Mouse (Mus musculus) forelimb bud, embryonic 11.5 days (tissue): ENCODE measurements around the gene Adcy6.
A peak's percentile ranks its signal among the peaks of the same experiment; 100 is the strongest.

ENCODE experiments used
- DNase-seq: peaks from one replicate; pipeline ENCODE4 v3.0.0-alpha.2; 2012; ENCODE audit warnings: low read depth, low spot score

Gene Adcy6

DNA sequence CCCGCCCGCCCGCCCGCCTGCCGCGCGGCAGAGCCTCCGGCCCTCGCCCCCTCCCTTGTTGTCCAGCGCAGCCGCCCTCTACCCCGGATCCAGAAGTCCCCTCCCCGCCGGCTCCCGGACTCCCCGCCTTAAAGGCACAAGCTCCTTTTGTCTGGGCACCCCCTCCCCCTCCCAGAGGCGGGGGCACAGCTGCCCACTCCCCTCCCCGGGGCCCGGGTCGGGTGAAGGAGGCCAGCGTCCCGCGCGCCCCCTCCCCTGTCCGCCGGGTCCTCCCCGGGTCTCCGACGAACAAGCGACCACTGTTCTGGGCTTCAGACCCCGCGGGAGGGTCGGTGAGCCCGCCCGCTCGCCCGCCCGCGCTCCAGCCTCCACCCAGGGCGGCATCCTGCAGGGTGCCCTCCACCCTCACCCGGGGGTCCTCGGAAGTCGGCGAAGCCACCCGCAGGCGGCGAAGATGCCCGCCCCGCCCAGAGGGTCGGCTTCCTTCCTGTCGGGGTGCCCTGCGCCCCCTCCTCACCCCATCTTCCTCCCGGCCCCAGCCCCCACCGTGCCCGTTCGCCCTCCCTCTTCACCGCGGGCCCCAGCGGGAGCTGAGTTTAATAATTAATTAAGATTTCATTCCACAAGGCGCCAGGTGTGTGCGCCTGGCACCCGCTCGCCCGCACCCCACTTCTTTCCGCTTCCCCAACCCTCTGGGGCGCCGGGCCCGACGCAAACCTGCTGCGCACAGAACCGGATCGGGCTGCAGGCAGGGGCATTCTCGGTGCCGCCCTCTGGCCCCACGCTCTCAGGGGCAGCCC, at the start of gene Adcy6:
Adcy6 (minus strand) TSS at position 746 of the 800 bp plus-strand sequence.
- peak; percentile 78 for DNase-seq

DNA sequence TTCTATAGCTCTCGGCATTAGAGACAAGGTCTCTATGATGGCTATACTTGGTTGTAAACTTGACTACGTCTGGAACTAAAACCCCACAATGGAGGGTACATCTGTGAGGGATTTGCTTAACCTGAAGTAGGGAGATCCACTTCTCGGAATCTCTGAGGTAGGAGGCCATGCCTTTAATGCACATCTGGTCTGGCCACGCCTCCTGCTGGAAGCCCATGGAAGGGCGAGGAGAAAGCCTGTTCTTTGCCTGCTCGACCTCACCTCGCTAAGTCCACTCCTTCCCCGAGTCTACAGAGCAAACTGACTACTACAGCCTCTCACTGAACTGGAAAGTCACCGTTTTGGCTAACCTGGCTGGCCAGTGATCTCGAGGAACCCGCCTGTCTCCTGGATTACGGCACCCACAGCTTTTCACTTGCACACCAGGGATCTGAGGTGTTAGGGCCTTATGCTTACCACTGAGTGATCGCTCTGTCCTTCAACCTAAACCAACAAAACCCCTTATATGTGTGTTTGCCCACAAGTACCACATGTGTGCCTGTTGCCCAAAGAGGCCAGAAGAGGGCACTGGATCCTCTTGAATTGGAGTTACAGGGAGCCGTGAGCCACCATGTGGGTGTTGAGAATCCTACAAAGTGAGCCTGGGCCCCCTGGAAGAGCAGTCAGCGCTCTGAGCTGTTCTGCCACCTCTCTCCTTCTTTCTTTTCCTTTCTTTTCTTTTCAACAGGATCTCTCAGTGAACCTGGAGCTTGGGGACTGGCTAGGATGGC, 47.3 kb upstream of the Adcy6 start:
- DNase-seq, result no peak

DNA sequence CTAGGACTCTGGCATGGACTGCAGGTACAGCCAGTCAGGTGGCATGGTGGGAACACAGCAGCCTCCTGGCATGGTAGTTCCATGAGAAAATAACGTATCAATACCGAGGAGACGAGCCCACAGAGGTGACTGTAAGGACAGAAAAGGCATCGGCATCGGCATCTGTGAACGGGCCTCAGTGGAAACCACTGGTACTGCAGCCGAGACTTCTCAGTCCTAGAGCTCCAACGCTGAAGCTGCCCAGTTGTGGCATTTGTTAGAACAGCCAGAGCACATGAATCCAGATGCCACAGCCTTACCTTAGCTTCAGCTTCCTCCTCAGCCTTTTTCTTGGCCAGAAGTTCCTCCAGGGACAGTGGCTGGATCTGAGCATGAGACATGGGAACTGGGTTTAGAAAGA, 42.3 kb upstream of the Adcy6 start:
- no peak for DNase-seq

DNA sequence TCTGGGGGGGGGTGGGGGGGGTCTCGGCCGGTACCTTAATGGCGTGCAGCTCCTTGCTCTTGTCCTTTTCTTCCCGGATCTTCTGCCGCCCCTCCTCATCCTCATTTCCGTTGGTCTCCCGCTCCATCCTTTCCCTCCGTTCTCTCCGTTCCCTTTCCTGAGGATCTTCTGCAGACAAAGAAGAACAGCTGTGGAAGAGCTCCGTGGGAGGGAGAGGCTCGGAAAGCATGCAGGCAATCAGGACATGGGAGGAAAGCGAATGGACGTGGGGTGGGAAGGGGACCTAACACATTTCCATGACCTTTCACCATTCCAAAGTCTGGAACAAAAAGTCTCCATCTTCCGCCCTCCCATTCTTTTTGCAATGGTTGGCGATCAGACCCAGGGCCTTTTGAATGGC, 41.6 kb upstream of the Adcy6 start:
- DNase-seq, result no peak

DNA sequence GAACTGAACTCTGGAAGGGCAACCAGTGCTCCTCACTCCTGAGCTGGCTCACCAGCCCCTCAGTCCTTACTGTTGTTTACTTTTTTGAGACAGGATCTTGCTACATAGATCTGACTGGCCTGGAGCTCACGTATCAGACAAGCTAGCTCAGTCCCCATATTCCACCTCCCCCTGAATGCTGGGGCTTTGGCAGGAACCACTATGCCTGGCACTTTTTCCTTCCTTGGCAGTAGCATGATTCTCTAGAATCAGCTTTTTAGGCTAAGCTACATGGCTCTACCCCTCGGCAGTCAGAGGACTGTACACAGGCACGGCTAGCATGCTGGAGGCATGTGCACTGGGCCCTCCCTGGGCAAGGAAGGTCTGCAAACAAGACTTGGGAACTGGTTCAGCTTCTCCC, 38.2 kb upstream of the Adcy6 start:
- no peak for DNase-seq

DNA sequence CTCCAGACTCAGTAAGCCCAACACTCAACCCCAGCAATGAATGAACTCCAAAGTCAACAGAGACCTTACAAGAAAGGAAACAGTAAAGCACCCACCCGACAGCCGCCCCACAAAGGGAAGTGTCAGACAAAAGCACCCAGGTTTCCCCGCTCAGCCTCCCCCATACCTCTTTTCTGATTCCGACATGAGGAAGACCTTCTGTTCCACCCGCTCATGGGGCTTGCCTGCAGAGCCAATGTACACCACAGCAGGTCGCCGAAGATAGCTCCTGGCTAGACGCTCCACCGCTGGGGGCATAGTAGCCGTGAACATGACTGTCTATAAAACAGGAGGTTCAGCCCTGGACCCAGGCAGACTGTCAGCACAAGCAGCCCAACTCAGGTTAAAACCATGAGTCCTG, 37.4 kb upstream of the Adcy6 start:
- DNase-seq, result no peak

DNA sequence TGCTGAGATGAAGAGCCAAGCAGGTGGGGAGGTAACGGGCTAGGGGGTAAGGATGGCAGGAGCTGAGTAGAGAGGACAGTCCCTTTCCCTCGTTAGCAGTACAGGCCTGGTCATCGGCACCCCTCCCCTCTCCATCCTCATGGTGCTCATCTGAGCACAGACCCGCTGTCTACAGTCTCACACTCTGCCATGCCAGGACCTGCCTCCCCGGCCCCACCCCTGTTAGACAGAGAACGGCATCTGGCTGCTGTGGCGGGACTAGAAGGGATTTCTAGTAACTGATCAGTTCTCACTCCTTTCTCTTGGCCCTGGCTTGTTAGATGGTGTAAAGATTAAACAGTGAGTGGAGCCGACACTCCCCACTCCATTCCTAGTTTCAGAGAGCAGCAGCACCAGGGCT, 36.9 kb upstream of the Adcy6 start:
- no peak for DNase-seq

DNA sequence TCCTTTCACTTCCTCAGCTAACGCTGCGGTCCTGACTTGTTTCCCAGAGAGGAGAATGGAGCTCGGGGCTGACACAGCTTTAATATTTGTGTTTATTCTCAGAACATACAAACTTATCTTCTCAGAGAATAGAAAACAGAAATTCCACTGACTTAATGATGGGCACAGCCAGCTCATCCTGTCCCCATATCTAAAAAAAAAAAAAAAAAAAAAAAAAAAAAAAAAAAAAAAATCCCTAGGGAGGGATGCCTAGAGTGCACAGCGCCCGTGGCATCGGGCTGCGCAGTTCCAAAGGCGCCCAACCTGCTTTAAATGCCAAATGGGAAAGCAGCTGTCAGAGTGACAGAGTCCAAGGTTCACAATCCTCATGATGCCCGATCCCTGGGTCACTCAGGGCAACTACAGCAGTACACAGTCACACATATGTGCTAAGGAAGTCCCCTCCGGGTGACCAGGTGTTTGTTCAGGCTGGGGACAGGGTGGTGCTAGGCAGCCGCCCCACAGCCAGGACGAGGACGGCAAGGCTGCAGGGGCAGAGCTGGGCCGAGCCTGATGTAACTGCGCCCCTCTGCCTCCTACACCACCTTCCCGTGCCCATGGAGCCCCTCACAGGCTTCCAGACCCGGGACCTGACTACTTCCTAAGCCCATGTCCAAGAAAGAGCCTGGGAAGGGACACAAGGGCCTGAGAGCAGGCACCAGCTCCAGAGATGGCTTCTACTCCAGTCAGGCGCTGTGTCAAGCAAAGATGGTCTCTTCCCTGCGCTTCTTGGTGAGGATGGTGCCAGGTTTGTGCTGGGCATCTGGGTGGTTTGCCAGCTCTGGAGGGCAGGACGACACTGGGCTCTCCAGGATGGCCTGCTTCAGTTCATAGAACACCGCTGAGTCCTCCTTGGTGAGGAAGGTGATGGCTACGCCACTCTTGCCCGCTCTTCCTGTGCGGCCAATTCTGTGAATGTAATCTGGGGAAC, 35.5 kb upstream of the Adcy6 start:
- no peak for DNase-seq

DNA sequence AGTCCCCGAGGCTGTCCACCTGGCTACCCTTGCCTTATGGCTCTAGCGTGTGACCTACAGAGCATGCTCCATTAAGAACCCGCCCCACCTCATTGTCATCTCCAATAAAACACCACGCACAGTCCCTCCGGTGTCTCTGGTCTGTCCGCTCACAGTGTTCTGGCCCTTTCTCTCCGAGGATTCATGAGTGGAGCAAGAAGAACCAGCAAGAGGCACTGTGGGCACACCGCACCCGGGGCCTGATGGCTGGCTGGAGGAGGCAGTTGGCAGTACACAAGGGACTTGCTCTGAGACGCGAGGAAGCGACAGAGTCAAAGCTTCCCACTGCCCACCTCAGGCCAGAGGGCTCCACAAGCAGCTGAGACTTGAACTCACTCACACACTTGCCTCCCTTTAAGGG, 34.5 kb upstream of the Adcy6 start:
- no peak for DNase-seq

DNA sequence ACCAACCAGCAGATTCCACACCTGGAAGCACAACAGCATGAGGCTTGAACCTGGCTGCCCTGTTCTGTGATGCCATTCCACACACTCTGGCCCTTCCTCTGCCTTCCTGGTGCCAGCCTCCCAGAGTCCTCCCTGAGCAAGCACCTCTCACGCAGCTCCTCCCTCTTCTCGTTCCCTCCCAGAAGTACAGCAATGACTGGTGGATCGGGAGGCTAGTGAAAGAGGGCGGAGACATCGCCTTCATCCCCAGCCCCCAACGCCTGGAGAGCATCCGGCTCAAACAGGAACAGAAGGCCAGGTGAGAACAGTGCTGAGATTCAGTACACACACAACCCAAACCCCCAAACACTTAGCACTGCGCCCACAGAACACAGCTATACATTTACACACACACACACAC, 30.3 kb upstream of the Adcy6 start:
- DNase-seq, result peak; percentile 54

DNA sequence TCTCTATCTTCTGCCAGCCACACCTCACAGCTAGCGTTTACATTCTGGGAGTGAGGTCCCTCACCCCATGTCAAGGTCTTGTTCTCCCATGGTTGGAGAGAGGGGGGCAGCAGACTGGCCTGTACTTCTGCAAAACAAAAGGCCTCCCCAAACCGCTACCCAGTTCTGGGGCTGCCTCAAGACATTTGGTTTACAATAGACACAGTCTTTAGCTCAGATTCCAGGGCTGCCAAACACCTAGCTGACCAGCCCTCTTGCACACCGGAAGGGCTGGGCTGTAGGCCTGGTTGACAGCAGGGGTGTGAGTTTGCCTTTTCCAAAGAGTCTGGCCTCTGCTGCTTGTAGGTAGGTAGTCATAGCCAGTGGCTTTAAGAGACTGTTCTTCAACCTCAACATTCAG, 27.3 kb upstream of the Adcy6 start:
- no peak for DNase-seq

DNA sequence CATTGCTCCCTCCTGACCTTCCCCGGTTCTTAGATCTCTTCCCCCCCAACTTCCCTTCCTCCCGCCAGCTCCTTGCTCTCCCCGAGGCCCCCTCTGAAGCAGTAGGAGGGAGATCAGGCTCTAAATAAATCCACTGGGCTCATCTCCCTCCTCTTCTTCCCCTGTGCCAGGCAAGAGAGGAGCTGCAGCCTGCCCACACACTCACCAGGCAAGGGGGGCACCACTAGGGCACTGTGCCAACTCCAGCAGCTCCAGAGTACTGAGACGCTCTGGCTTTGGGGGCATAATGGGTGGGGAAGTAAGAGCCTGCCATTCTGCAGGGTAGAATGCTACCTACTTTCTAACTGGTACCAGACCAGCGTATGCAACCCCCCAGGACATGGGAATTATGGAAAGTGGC, 26.6 kb upstream of the Adcy6 start:
- no peak for DNase-seq

DNA sequence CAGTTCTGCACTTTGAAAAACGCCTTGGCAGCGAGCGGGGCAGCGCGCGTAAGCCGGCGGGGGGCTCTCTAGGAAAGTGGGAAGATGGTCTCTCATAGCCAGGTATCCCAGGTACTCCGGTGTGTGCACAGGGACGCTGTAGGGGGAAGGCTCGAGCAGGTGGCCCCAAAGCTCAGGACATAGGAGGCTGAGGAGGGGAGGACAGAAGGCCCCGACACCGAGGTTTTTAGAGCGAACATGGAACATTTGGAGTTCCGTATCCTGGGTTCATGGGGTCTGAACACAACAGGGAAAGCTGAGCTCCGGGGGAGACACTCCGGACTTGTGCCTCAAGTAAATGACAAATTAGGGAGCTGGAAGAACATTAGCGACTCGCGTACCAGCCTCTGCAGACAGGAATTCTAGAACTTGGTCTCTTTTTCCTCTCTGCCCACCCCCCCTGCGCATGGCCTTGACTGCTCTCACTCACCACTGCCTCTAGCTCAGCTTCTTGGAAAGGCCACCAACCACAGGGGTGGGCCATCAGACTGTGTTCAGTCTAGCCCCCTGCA, 25.5 kb upstream of the Adcy6 start:
- no peak for DNase-seq

DNA sequence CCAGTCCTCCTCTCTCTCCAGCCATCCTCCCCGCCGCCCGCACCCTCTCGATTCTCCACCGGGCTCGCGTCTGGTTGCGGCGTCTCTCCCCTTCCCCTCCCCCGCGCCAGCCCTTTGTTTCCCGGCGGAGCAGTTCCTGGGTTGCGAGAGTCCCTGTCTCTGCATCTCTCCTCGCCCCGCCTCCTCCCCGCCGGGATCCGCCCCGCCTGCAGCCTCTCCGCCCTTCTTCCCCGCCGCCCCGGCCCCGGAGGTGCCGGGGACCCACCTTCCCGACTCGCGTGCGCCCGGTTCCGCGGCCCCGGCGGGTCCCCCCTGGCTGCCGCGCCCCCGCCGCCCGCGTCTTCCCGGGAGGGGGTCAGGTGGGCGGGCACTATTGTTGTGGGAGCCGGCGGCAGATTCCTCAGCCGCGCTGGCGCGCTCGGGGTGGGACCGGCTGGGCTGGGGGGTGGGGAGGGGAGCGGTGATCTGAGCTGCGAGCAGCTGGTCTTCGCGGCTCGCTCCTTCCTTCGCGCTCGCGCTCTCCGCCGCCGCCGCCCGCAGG, 24.7 kb upstream of the Adcy6 start:
- peak; percentile 51 for DNase-seq

DNA sequence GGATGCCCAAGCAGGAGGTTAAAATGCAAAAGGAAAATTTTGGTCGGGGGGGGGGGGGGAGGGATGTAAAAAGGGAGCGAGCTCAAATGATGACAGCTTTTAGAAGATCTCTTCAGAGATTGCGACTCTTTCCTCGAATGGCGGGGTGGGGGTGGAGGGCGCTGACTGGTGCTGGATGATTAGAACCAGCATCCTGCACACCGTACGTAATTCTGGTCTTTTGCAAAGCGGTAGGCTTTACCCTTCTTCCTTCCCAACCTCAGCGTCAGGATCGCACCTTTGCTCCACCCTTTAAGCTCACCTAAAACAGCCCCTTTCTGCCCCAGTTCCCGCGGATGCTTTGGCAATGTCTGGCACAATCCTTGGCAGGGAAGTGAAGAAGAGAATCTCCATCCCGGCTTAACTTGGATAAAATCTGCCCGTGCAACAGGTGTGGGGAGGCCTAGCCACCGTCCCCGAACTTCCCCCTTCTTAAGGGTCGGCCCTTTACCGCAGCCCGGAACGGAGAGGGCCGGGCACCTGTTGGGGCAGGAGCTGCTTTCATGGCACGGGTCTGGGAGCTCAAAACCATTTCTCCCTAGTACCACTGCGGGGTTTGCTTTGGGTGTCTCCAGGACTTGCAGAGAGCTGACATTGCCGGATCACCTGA, 24.1 kb upstream of the Adcy6 start:
- DNase-seq, result no peak

DNA sequence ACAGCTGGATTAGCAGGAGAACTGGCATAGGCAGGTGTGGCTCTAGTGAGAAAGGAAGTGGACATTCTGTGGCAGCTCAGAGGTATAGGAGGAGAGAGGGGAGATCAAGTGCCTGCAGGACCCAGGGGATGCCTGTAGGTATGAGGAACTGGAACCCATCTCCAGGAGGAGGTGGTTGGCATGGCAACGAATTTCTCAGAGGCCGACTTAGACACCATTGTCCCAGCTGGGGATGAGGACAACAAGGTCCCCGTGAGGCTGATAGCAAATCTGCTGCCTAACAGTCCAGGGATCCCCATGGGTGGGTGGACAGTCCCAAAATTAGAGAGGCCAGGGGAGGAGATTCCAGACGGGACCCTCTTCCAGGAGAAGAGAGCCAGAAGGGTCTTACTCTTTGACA, 23.0 kb upstream of the Adcy6 start:
- DNase-seq, result no peak

DNA sequence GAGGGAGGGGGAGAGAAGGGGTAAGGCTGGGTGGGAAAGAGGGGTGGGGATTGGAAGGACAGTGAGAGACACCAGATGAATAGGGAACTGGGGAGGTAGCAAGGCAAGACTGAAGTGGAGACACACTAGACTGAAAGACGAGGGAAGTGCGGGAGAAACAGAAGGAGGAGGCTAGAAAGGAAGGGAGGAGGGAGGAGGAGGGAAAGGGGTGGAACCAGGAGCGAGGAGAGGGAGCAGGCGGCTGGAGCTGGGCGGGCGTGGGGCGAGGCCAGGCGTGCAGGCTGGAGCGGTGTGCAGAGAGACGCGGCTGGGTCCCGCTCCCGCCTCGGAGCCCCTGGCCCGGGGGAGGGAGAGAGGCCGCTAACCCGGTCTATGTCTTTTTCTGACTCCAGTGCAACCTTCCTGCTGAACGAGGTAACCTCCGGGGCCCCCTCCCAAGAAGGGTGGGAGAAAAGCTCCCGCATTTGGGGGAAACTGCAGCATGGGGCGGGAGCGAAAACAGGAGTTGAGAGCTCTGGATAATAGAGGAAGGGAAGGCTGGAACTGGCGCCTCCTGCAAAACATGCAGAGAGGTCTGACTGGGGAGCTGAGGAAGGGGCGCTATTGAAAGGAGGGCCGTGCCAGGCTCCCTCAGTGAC, 22.4 kb upstream of the Adcy6 start:
- peak; percentile 51 for DNase-seq

DNA sequence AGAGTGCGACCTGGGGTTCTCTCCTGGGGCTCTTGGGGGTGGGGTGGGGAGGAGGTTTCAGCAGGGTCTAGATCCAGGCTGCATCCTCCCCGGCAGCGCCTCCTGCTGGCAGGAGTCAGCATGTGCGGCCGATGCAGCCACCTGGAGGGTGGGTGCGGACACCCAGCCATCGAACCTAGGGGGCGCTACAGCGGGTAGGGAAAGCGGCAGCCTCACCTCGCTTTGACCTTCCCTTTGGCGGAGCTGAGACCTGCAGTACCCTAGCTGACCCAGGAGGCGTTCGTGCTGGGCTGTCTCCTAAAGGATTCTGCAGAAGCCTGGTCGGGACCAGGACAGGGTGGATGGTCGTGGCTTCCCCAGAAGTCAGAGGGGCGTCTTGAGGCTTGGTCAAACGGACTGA, 21.6 kb upstream of the Adcy6 start:
- peak; percentile 87 for DNase-seq

DNA sequence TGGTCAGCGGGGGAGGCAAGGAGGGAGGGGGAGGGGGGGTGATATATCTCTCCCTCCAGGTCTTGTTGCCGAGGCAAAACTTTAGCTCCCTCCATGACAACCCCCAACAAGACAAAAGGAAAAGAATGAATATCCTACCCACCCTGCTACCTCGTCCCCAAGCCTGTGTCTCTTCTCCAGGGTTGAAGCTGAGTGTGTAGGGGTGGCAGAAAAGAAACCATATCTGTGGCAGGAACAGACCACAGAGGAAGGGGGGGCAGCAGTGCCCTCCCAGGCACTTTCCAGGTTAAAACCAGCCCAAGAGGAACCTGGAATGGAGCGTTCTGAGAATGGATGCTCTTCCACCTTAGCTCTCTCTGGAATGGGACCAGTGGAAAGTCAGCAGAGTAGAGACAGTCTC, 20.7 kb upstream of the Adcy6 start, which contains the start of gene Cacnb3:
Cacnb3 (plus strand) TSS at position 301 of the 400 bp plus-strand sequence.
- no peak for DNase-seq

DNA sequence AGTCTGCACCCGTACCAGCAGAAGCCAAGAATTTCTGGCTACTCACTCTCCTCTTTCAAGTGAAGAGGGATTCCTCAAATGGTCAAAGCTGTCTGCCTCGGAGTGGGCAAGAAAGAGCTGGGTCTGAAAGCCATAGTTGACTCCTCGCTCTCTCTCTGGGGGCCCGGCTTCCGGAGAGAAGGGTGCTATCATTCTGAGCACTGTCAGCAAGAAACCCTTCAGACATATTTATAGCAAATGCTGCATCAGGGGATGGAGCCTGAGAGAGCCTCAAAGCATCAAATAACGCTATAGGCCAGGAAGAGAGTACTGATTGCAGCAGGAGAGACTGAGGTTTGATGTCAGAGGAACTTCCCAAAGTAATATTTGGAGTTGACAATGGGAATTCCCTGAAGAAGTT, 19.6 kb upstream of the Adcy6 start:
- no peak for DNase-seq
